Mouse (Mus musculus): ENCODE data around the gene Nags. TPM values are rescaled to one million over a fixed set of nuclear protein-coding genes. Genes with fewer than 3 reads are reported as not detected.

The Nags gene
- polyA plus RNA-seq, 1 experiment from 2014 or later: 6.2 TPM

DNA sequence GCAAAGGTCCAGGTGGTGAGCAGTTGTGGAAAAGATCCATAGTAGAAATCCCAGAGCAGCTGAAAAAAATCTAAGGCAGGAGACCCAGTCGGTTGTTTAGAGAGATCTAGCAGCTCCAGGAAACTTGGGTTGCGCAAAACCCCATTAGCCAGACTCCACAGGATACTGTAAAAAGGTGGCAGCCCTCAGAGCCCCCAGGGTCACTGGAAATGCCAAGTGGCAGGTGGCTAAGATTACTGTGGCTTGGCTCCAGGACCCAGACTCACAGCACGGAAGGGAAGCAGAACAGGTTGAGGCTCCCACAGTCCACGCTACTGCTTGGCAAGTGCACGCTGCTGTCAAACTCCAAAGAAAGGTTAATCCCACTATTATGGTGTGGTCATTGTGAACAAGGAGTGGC is 14.5 kb downstream of the Nags start:
- H3K9ac ChIP-seq: no peak overlapping the region
- no peak overlapping the region for H3K4me2 ChIP-seq
- ATAC-seq (ENCODE audit: insufficient read depth, low FRiP score, low read depth): no peak
- peaks cover 9% of the 10 kb centered on the region for H3K4me1 ChIP-seq
- no peaks in the 10 kb centered on the region for H3K9me3 ChIP-seq
- no peak overlapping the region for H3K27ac ChIP-seq
- peaks cover 18% of the 10 kb centered on the region for H3K36me3 ChIP-seq
- no peak overlapping the region for H3K4me3 ChIP-seq (replicated peaks)
- 70% methylated on average over 5 of the region's 5 CpGs for WGBS
- H3K27me3 ChIP-seq (replicated peaks): no peaks in the 10 kb centered on the region

DNA sequence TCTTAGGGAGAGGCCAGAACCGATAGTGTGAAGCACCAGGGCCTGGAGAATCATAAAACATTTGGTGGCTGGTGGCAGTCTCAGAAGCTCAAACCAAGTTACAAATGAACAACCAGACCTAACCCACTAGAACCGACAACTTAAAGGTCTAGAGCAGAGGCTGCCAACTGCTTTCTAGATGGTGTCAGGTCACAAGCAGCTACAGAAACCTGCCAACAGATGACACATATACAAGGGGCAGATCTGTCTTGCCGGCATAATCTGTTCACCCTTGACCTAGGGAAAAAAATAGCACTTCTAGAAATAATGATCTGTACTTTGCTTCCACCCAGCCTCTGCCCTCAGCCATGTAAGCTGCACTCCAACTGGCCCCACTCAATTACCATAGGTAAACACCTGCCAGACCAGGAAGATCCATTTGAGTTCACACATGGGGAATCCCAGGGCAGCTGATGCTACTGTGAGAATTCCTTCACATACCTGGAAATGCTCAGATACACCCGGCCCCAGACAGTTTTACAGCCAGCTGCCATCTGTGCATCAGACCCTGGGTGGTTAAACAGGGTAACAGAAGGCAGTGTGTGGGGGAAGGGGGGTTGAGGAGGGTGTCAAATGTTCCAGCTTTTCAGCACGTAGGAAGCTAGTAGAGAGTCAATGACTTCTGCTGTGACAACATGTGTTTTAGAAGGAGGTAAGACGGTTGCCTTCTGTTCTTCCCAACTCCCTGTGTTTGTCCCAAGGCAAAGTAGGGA is 20.8 kb downstream of the Nags start:
- H3K4me1 ChIP-seq: no peaks in the 10 kb centered on the region
- no peaks in the 10 kb centered on the region for H3K9me3 ChIP-seq
- ATAC-seq (ENCODE audit: insufficient read depth, low FRiP score, low read depth): no peak
- no peaks in the 10 kb centered on the region for H3K27me3 ChIP-seq (replicated peaks)
- no peak overlapping the region for H3K4me2 ChIP-seq
- peaks cover 38% of the 10 kb centered on the region for H3K36me3 ChIP-seq
- H3K9ac ChIP-seq: no peak overlapping the region
- no peak overlapping the region for H3K4me3 ChIP-seq (replicated peaks)
- H3K27ac ChIP-seq: no peak overlapping the region
- WGBS: 37% methylated on average over 6 of the region's 6 CpGs

DNA sequence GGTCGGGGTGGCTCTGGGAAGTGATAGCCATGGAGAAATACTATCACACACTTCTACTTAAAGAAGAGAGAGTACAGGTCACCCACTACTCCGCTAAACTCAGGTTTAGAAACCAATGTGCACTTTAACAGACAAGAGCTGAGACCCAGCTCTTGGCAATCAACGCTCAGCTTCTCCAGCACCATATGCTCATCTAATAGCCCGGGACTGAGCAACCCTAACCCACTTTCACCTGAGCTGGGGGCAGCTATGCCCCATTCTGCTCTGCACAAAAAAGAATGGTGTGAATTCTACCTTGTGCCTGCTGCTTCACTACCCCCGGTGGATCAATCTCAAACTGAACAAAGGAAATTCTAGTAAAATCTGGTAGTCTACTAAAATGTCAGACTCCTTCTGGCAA is 22.2 kb downstream of the Nags start:
- no peaks in the 10 kb centered on the region for H3K4me1 ChIP-seq
- no peak for ATAC-seq (ENCODE audit: insufficient read depth, low FRiP score, low read depth)
- H3K36me3 ChIP-seq: peaks cover 34% of the 10 kb centered on the region
- H3K27me3 ChIP-seq (replicated peaks): no peaks in the 10 kb centered on the region
- no peak overlapping the region for H3K4me3 ChIP-seq (replicated peaks)
- no peak overlapping the region for H3K4me2 ChIP-seq
- no peak overlapping the region for H3K27ac ChIP-seq
- 85% methylated on average over 5 of the region's 5 CpGs for WGBS
- no peaks in the 10 kb centered on the region for H3K9me3 ChIP-seq
- no peak overlapping the region for H3K9ac ChIP-seq

DNA sequence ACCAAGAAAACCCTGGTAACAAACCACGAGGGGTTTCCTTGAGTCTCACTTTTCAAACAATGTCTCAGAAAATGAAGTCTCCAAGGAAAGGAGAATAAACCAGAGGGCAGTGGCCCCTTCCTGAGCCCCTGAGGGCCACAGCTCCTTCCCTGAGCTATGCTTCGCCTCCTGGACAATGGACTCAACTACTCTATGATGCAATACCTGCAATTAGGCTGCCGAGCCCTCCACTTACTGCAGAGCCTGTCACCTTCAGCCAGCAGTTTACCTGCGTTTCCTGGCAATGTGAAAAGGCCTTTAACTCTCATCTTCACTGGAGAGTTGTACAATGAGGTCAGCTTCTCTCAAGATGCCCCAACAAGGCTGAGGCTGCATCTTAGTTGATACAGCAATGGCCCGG is 23.4 kb downstream of the Nags start:
- H3K36me3 ChIP-seq: peaks cover 28% of the 10 kb centered on the region
- ATAC-seq (ENCODE audit: insufficient read depth, low FRiP score, low read depth): no peak
- H3K9ac ChIP-seq: no peak overlapping the region
- no peak overlapping the region for H3K27ac ChIP-seq
- no peak overlapping the region for H3K4me2 ChIP-seq
- H3K9me3 ChIP-seq: no peaks in the 10 kb centered on the region
- no peaks in the 10 kb centered on the region for H3K27me3 ChIP-seq (replicated peaks)
- no peaks in the 10 kb centered on the region for H3K4me1 ChIP-seq
- 82% methylated on average over 5 of the region's 5 CpGs for WGBS
- no peak overlapping the region for H3K4me3 ChIP-seq (replicated peaks)

DNA sequence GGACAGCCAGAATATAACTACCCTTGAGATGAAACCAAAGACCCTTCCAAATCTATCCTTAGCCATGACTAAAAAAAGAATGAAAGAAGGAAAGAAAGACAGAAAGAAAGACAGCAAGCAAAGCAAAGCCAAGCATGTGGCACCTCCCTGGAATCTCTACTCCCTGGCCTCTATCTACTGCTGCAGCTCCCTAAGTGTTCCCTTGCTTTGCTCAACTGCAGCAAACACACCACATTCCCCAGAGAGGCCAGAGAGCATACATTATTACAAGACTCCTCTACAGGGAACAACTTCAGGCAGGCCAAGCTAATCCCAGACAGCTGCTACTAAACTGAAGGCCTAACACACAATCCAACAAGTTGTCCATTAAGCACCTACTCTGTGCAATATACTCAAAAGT is 34.5 kb downstream of the Nags start:
- Histone ChIP-seq H3K9me3 (no peaks in the 10 kb centered on the region), H3K27ac (no peak overlapping the region), H3K36me3 (peaks cover 18% of the 10 kb centered on the region), H3K4me3 (replicated peaks) (no peak overlapping the region), H3K4me2 (no peak overlapping the region), H3K27me3 (replicated peaks) (no peaks in the 10 kb centered on the region), H3K4me1 (peaks cover 3% of the 10 kb centered on the region; the same call in 1 of the 2 replicates), H3K9ac (no peak overlapping the region)
- no peak for ATAC-seq (ENCODE audit: insufficient read depth, low FRiP score, low read depth)

DNA sequence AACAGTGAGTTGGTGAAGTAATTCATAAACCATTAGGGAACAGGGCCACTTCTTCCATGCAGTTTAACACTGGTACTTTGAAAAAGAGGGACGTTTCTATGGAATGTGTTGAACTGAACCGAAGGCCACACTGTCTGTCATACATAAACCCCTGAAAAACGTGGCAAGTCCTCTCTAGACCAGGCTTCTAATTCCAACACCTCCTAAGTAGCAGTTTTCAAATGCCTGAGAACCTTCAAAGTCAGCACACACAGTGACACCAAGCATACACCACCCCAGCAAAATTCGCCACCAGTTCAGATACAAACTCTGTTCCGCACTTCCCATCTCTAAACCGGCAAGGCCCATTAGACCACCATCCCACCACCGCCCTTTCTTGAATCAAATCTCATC is 38.9 kb downstream of the Nags start:
- H3K36me3 ChIP-seq: 0 out of 2 replicates have a peak, but pooled peaks cover 4% of the 10 kb centered on the region
- H3K9me3 ChIP-seq: no peaks in the 10 kb centered on the region
- H3K27ac ChIP-seq: peak overlapping the region; percentile 94
- no peaks in the 10 kb centered on the region for H3K27me3 ChIP-seq (replicated peaks)
- H3K4me2 ChIP-seq: peak overlapping the region; percentile 65
- peaks cover 10% of the 10 kb centered on the region for H3K4me1 ChIP-seq
- ATAC-seq (ENCODE audit: insufficient read depth, low FRiP score, low read depth): no peak
- 2% methylated on average over 7 of the region's 7 CpGs for WGBS
- H3K9ac ChIP-seq: peak overlapping the region; percentile 94
- peak overlapping the region; percentile 92 for H3K4me3 ChIP-seq (replicated peaks)

DNA sequence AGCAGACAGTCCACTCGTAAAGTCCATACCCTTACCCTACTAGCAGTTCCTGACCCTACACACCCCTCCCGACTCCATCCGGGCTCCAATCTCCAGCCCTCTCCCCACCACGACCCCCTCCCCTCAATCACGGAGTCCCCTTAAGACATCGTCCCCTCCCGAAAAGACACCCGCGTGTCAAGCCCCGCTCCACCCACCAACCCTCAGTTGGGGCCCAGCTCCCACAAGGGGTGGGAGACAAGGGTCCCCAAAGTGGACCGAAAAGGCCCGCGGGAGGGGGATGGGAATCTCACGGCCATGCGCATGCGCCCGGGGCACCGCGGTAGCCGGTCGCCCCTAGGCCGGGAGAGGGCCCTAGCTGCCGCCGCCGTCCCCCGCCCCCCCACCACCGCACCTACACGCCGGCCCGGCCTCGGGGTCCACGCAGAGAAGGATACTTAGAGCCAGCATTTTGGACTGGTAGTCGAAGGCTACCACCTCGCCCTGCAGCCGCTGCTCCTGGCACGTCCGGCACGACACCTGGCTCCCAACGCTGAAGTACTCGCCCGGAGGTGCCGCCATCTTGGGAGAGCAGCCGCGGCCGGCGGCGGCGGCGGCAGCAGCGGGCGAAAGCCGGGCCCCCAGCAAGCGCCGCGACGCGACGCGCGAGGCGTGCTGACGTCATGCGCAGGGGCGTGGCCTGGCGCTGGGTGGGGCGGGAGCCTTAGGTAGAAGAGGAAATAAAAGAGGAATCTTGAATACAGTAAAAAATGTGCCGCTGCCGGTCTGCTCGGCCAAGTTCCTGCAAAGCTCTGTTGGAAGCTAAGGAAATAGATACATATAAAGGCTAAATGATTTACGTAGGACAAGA is 39.6 kb downstream of the Nags start, which contains the start of gene Lsm12:
Gene Lsm12, minus strand, starts transcription at position 651 of the 850 bp plus-strand sequence.
- ATAC-seq (ENCODE audit: insufficient read depth, low FRiP score, low read depth): peak; percentile 76
- Histone ChIP-seq H3K9me3 (no peaks in the 10 kb centered on the region), H3K4me3 (replicated peaks) (peak within 1 kb of the TSS; percentile 92), H3K27ac (peak within 1 kb of the TSS; percentile 94), H3K4me1 (peaks cover 11% of the 10 kb centered on the region), H3K27me3 (replicated peaks) (no peaks in the 10 kb centered on the region), H3K4me2 (peak within 1 kb of the TSS; percentile 65), H3K36me3 (0 out of 2 replicates have a peak, but pooled peaks cover 4% of the 10 kb centered on the region), H3K9ac (peak within 1 kb of the TSS; percentile 94)
- under 1% methylated on average over 69 of the region's 70 CpGs for WGBS

DNA sequence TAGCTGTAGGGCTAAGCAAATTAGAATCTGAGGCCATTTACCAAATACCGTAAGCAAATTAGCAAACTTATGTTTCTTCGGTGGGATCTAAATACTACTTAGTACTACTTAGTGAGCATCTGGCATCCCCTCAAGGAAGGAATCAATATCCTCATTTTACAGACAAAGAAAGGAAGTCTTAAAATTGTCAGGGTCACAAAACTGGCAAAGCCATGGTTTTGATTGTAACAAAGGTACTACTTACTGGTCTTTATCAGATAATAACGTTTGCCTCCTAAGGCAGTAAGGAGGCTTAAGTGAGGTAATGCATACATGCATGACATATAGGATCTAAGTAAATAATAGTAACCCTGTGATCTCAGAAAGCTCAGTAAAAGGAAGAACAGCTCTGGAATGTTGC is 40.4 kb downstream of the Nags start:
- Histone ChIP-seq H3K4me3 (replicated peaks) (peak overlapping the region; percentile 92), H3K4me1 (peaks cover 16% of the 10 kb centered on the region), H3K27me3 (replicated peaks) (no peaks in the 10 kb centered on the region), H3K9me3 (no peaks in the 10 kb centered on the region), H3K9ac (no peak overlapping the region), H3K4me2 (peak overlapping the region; percentile 65), H3K36me3 (0 out of 2 replicates have a peak, but pooled peaks cover 4% of the 10 kb centered on the region), H3K27ac (peak overlapping the region; percentile 94)
- WGBS: 49% methylated on average over 3 of the region's 3 CpGs
- no peak for ATAC-seq (ENCODE audit: insufficient read depth, low FRiP score, low read depth)

DNA sequence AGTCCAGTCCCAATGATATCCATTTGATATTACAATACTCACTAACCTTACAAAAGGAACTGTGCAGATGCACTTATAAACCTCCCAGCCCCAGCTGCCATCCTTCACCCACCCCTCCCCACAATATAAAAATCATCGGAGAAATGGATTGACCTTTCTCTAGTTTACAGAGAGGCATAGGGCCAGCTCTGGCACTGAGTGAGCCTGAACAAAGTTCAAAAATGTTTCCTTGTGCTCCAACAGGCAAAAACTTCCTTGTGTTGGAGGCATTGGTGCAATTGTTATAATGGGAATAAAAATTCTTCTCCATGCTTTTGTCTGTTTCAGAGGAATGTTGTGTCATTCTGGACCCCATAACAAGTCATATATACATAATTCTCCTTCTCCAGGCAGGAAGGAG is 40.9 kb downstream of the Nags start:
- 50% methylated on average over 1 of the region's 1 CpGs for WGBS
- Histone ChIP-seq H3K9ac (no peak overlapping the region), H3K27ac (peak overlapping the region; percentile 16; the same call in 1 of the 2 replicates), H3K4me2 (no peak overlapping the region), H3K36me3 (0 out of 2 replicates have a peak, but pooled peaks cover 4% of the 10 kb centered on the region), H3K4me3 (replicated peaks) (no peak overlapping the region), H3K9me3 (no peaks in the 10 kb centered on the region), H3K27me3 (replicated peaks) (no peaks in the 10 kb centered on the region), H3K4me1 (peaks cover 21% of the 10 kb centered on the region)
- no peak for ATAC-seq (ENCODE audit: insufficient read depth, low FRiP score, low read depth)

DNA sequence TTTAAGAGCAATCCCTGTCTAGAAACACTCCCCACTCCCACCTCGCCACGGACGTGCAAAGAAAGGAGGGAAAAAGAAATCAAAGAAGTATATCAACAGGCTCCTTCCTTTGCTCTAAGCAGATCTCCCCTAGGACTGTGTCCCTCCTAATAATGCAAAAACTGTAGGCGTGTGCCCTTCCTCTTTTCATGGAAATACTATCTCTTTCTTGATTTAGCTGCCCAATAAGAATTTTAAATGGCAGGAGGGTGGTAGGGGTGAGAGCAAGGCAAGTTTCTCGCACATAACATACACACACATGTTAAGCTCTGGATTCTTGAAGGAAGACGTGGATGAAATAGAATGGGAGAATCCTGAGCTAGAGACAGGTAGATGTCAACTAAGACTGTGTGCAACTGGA is 43.7 kb downstream of the Nags start:
- H3K36me3 ChIP-seq: no peaks in the 10 kb centered on the region
- peak overlapping the region; percentile 81; the same call in 1 of the 2 replicates for H3K27ac ChIP-seq
- peaks cover 19% of the 10 kb centered on the region; the same call in 1 of the 2 replicates for H3K4me1 ChIP-seq
- no peak for ATAC-seq (ENCODE audit: insufficient read depth, low FRiP score, low read depth)
- H3K27me3 ChIP-seq (replicated peaks): no peaks in the 10 kb centered on the region
- H3K9ac ChIP-seq: no peak overlapping the region
- peak overlapping the region; percentile 91 for H3K4me2 ChIP-seq
- no peaks in the 10 kb centered on the region for H3K9me3 ChIP-seq
- WGBS: 57% methylated on average over 6 of the region's 6 CpGs
- H3K4me3 ChIP-seq (replicated peaks): peak overlapping the region; percentile 59

DNA sequence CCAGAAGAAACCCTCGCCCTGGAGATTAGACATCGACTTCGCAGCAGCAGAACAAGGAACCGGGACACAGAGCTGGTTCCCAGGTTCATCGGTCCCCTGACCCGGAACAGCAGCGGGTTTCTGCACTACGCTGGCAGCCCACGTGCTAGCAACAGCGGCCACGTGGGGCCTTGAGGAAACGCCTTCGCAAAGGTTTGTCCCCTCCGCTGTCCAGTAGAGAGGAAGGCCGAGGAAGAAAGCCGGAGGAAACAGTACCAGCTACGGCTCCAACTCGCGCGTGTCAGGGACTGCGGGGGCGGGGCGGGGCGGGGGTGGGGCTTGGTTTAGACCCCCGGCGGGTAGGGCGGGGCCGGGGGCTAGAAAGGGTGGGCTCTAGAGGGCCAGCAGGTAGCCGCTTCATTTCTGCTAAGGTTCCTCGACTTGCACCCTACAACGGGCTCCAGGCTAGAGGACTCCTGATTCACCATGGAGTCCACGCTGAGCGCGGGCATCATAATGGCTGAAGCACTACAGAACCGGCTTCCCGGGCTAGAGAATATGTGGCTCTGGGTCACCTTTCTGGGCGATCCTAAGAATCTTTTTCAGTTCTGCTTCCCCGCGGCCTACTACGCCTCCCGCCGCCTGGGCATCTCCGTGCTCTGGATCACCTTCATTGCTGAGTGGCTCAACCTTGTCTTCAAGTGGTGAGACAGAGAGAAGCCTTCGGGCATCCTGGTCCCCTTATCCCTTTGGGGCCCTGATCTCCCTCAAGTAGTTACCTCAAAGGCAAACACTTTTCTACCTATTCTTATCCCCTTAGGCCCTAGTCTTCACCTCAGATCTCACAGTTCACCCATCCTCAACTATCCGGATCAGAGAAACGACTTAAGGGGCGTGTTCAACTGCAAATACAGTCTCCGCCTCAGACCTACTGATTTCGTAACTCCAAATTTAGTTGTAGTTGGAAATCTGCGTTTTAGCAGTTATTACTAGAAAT is 44.4 kb downstream of the Nags start, which contains the start of gene G6pc3:
Gene G6pc3, plus strand, starts transcription at position 160 of the 976 bp plus-strand sequence.
- peaks cover 19% of the 10 kb centered on the region; the same call in 1 of the 2 replicates for H3K4me1 ChIP-seq
- peak within 1 kb of the TSS; percentile 81 for H3K27ac ChIP-seq
- peak within 1 kb of the TSS; percentile 38 for H3K9ac ChIP-seq
- peak within 1 kb of the TSS; percentile 59 for H3K4me3 ChIP-seq (replicated peaks)
- H3K9me3 ChIP-seq: no peaks in the 10 kb centered on the region
- H3K4me2 ChIP-seq: peak within 1 kb of the TSS; percentile 91
- WGBS: 1% methylated on average over 50 of the region's 50 CpGs
- peaks cover 4% of the 10 kb centered on the region; the same call in 1 of the 2 replicates for H3K36me3 ChIP-seq
- peak; percentile 71 for ATAC-seq (ENCODE audit: insufficient read depth, low FRiP score, low read depth)
- H3K27me3 ChIP-seq (replicated peaks): no peaks in the 10 kb centered on the region
